Mouse (Mus musculus): ENCODE data around the gene Tcte3.
"Not testable (repeated sequence)": the region's sequence is repeated elsewhere in the genome, so short reads cannot be mapped to it uniquely, and the experiment has no call there.

Tcte3 gene

GRCm38 (mm10) chr17:15031414-15031813, 9.9 kb downstream of the Tcte3 start:
- not testable (repeated sequence) for DNase-seq (ENCODE audit: low spot score in 2 of 2)

DNA sequence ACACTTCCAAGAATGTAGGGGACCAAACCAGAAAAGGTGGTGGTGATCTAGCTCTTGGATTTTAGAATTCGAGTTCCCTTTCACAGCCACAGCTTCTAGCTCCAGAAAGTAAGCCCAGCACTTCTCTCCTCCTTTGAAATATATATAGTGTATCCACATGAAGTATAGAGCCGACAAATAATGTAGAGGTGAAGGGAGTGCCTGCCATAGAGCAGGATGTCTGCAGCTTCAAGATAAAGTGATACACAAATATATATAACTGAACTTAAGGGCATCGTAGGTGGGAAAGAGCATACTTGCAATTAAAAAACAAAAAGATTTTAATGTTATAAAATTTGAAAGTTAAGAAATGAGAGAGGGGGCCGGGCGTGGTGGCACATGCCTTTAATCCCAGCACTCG, 15.8 kb downstream of the Tcte3 start:
- DNase-seq (ENCODE audit: low spot score in 2 of 2), result not testable (repeated sequence)

DNA sequence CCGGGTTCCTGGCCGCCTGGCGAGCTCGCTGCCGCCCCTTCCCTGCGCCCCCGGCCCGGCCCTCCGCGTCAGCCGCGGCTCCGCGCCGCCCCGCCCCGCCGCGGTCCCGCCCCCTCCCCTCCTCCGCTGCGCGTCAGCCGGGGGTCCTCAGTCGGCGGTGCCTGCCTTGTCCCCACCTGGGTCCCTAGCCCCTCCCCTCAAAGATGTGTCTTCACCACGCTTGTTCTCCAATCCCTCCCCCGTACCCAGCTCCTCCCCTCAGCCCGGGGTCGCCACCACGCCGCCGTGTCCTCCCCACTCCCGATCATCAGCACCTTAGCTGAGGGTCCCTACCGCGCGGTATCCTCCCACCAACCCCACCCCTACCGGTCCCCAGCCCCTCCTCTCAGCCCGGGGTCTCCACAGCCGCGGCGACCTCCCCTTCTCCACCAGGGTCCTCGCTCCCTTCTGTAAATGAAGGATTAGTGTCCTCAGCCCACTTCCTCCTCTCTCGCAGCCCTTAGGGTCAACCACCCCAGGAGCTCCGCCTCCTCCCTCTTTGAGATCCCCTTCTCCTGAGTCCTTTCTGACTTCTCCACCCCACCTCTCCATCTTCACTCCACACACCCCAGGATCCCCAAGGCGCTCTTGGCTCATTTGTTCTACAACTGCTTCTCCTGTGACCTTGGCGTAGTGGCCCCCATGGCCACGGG, 16.6 kb downstream of the Tcte3 start:
- not testable (repeated sequence) for DNase-seq (ENCODE audit: low spot score in 2 of 2)

DNA sequence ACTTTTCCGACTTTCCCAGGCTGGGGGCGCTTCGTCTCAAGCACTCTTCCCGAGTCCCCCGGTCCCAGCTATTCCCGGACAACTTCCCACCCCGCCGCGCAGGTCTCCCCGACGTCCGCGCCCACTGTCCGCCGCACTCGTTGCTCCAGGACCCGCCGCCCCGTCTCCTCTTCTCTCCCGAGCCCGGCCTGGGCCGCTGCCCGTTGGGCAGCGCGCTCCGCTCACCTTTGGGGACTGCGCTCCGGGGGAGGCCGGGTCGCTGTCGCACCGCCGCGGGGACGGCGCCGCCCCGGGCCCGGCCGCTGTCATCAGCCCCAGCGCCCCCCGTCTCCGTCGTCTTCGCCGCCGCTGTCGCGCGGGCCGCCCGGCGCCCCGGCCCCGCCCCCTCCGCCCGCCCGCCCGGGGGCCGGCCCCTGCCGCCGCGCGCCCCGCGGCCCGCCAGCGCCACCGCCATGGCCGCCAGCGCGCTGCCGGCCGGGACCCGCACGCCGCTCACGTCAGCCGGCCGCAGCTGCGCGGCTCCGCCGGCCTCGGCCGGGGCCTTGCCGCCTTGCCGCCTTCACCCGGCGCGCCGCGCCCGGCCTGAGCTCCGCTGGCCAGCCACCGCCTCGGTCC, 17.3 kb downstream of the Tcte3 start:
- DNase-seq (ENCODE audit: low spot score in 2 of 2), result not testable (repeated sequence)

DNA sequence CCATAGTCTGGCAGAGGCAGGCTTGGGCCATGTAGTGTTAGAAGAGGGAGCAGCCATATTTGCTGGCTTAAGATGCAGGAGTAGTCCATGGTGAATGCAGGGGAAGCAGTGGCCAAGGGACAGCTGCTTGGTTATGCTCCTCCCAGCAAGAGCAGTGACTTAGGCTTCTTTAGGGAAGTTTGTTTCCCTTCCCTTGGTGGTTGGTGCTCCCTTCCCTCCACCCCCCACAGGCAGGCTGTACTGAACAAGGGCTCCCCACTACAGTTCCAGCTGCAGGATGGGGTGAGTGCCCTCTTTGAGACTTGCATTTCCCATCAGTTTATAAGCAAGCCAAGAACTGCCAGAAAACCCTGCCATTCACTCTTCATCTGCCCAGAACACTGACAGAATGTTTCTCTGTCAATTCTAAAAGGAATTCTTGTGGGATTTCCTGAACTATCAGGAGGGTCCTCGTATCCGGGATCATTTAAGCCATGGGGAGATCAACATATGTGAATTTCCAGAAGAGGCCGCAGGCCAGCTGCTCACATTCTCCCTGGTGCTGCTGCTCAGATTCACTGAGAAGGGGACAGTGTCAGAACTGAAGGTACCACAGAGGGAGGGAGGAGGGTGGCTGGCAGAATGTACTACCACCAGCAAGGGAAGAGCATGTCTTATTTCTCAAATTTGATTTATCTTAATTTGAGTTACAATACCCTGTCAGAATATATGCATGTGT, 19.6 kb downstream of the Tcte3 start:
- peak in 1 of 2 experiments; percentile 34 for DNase-seq (ENCODE audit: low spot score in 2 of 2)

DNA sequence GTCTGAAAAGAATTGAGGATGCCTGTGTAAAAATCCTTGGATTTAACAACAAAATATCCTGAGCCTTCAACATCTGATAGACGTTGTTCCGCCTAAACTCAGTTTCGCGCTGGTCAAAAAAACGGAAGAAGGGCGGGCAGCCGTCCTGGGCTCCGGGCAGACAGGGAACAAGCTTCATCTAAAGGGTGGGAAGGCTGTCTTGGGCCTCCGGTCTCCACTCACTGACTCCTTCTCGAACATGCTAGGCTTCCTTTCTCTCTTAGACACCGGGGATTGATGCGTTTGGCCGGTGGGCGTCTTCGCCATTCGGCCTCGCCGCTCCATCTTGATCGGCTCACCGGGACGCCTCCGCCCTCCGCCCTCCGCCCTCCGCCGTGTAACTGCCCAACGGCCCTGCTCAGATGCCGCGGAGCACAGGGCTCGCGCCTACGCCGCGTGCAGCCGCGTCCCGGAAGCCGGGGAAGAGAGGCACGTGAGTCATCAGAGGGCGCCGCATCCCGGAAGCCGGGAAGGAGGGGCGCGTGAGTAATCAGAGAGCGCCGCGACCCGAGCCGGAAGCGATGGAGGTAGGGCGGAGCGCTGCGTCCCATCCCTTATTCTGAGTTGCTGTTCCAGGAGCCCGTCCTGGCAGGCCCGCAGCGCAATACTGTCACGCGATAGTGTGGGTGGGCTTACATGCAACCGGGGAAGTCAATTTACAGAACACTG, 31.4 kb downstream of the Tcte3 start, which contains the start of gene Gm3435:
Gene Gm3435, plus strand, starts transcription at position 471 of the 708 bp plus-strand sequence.
- not testable (repeated sequence) for DNase-seq (ENCODE audit: low spot score in 2 of 2)

- DNase-seq (ENCODE audit: low spot score in 2 of 2), result not testable (repeated sequence)
Measured at GRCm38 (mm10) chr17:15009088-15009487, 32.2 kb downstream of the Tcte3 start.

- DNase-seq (ENCODE audit: low spot score in 2 of 2), result not testable (repeated sequence)
Measured at GRCm38 (mm10) chr17:15000047-15000446, 41.2 kb downstream of the Tcte3 start.

DNA sequence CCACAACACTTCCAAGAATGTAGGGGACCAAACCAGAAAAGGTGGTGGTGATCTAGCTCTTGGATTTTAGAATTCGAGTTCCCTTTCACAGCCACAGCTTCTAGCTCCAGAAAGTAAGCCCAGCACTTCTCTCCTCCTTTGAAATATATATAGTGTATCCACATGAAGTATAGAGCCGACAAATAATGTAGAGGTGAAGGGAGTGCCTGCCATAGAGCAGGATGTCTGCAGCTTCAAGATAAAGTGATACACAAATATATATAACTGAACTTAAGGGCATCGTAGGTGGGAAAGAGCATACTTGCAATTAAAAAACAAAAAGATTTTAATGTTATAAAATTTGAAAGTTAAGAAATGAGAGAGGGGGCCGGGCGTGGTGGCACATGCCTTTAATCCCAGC, 47.1 kb downstream of the Tcte3 start:
- DNase-seq (ENCODE audit: low spot score in 2 of 2), result not testable (repeated sequence)

- not testable (repeated sequence) for DNase-seq (ENCODE audit: low spot score in 2 of 2)
Measured at GRCm38 (mm10) chr17:14993139-14993832, 48.0 kb downstream of the Tcte3 start.

- not testable (repeated sequence) for DNase-seq (ENCODE audit: low spot score in 2 of 2)
Measured at GRCm38 (mm10) chr17:14992522-14993138, 48.7 kb downstream of the Tcte3 start.

- peak in 1 of 2 experiments; percentile 16 for DNase-seq (ENCODE audit: low spot score in 2 of 2)
Measured at GRCm38 (mm10) chr17:14990116-14990702, 51.1 kb downstream of the Tcte3 start.

DNA sequence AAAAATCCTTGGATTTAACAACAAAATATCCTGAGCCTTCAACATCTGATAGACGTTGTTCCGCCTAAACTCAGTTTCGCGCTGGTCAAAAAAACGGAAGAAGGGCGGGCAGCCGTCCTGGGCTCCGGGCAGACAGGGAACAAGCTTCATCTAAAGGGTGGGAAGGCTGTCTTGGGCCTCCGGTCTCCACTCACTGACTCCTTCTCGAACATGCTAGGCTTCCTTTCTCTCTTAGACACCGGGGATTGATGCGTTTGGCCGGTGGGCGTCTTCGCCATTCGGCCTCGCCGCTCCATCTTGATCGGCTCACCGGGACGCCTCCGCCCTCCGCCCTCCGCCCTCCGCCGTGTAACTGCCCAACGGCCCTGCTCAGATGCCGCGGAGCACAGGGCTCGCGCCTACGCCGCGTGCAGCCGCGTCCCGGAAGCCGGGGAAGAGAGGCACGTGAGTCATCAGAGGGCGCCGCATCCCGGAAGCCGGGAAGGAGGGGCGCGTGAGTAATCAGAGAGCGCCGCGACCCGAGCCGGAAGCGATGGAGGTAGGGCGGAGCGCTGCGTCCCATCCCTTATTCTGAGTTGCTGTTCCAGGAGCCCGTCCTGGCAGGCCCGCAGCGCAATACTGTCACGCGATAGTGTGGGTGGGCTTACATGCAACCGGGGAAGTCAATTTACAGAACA, 62.8 kb downstream of the Tcte3 start, which contains the start of the genes 9030025P20Rik and Gm3417:
Gene 9030025P20Rik, plus strand, starts transcription at position 107 of the 677 bp plus-strand sequence.
Gene Gm3417, minus strand, starts transcription at position 429 of the 677 bp plus-strand sequence.
- not testable (repeated sequence) for DNase-seq (ENCODE audit: low spot score in 2 of 2)

DNA sequence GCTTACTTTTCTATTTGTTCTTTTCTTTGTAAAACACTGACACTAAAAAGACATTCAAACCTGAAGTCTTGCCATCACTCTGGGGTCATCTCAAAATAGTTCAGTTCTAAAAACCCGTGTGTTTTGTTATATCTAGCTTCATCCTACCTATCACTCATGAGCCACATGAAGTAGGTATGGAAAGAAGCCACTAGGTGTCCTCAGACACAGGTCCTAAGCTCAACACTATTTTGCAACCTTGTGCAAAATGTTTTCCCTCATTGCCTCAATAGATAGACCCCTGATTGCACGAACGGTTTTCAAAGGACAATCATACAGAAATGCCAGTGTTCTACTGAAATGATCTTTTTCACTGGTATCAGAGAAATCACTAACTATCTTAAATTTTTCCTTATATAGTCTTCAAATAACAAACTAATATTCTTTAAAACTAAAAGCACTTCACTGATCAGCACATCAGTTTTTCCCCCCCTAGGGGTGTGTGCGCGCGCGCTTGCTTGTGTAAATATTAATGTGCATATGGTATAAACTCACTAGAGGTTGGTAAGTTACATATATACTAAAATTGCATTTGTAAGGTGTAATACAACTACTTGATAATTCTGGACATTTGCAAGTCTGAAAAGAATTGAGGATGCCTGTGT, 63.4 kb downstream of the Tcte3 start:
- not testable (repeated sequence) for DNase-seq (ENCODE audit: low spot score in 2 of 2)
